32 mouse cellular contexts compared by ENCODE assay signal in genomic region chr14:98767481-98767880, GRCm38 (mm10).
DNase-seq lines count a peak whose midpoint lies in the region; ATAC-seq lines count a peak whose summit lies in the region.
"Had no signal": no experiment of that assay in that cellular context is flagged by ENCODE, and none has a peak within 500 bp of the region (broad histone marks: within the 10 kb centered on the region; RNA-seq: fewer than 3 reads in every experiment).

No protein-coding gene starts in this region.

- no peak overlapping the region for H3K27ac ChIP-seq in hindbrain, embryonic 12.5 days
- H3K27ac ChIP-seq: embryonic facial prominence, embryonic 13.5 days; forebrain, embryonic 10.5 days; heart, embryonic 13.5 days; hindbrain, embryonic 15.5 days; left cerebral cortex, adult 2 months; limb, embryonic 13.5 days; lung, embryonic 15.5 days; midbrain, embryonic 10.5 days; midbrain, embryonic 15.5 days; neural tube, embryonic 15.5 days had no signal

- no peaks in the 10 kb centered on the region for H3K4me1 ChIP-seq in hindbrain, embryonic 12.5 days
- H3K4me1 ChIP-seq: embryonic facial prominence, embryonic 13.5 days; forebrain, embryonic 10.5 days; heart, embryonic 13.5 days; hindbrain, embryonic 15.5 days; limb, embryonic 13.5 days; lung, embryonic 15.5 days; midbrain, embryonic 10.5 days; midbrain, embryonic 15.5 days; neural tube, embryonic 15.5 days had no signal

- no peak for ATAC-seq in CD4-positive, CD25-positive, alpha-beta regulatory T cell, adult 4 months
- ATAC-seq in hindbrain, embryonic 12.5 days (ENCODE audit: low FRiP score), result no peak
- ATAC-seq: activated CD4-positive, CD25-positive, alpha-beta regulatory T cell, adult 4 months; inflammation-experienced regulatory T-cells, adult 6 months; midbrain, embryonic 15.5 days had no signal

- no peaks in the 10 kb centered on the region for H3K9me3 ChIP-seq in hindbrain, embryonic 12.5 days (replicated peaks)
- H3K9me3 ChIP-seq: embryonic facial prominence, embryonic 13.5 days; forebrain, embryonic 10.5 days; heart, embryonic 13.5 days; hindbrain, embryonic 15.5 days; limb, embryonic 13.5 days; lung, embryonic 15.5 days; midbrain, embryonic 10.5 days; midbrain, embryonic 15.5 days; neural tube, embryonic 15.5 days had no signal

- no peaks in the 10 kb centered on the region for H3K36me3 ChIP-seq in hindbrain, embryonic 12.5 days
- H3K36me3 ChIP-seq: embryonic facial prominence, embryonic 13.5 days; forebrain, embryonic 10.5 days; heart, embryonic 13.5 days; hindbrain, embryonic 15.5 days; limb, embryonic 13.5 days; lung, embryonic 15.5 days; midbrain, embryonic 10.5 days; midbrain, embryonic 15.5 days; neural tube, embryonic 15.5 days had no signal

- no peaks in the 10 kb centered on the region for H3K27me3 ChIP-seq in hindbrain, embryonic 12.5 days
- H3K27me3 ChIP-seq: CH12.LX; embryonic facial prominence, embryonic 13.5 days; heart, embryonic 13.5 days; hindbrain, embryonic 15.5 days; limb, embryonic 13.5 days; lung, embryonic 15.5 days; midbrain, embryonic 15.5 days; neural tube, embryonic 15.5 days had no signal

- no peak overlapping the region for H3K4me3 ChIP-seq in hindbrain, embryonic 12.5 days
- H3K4me3 ChIP-seq: embryonic facial prominence, embryonic 13.5 days; forebrain, embryonic 10.5 days; heart, embryonic 13.5 days; hindbrain, embryonic 15.5 days; left cerebral cortex, adult 2 months; limb, embryonic 13.5 days; lung, embryonic 15.5 days; midbrain, embryonic 10.5 days; midbrain, embryonic 15.5 days; neural tube, embryonic 15.5 days had no signal

- 89% methylated on average over 7 of the region's 7 CpGs for WGBS in hindbrain, embryonic 12.5 days

- H3K4me2 ChIP-seq in hindbrain, embryonic 12.5 days (replicated peaks), result no peak overlapping the region
- H3K4me2 ChIP-seq: embryonic facial prominence, embryonic 13.5 days; heart, embryonic 13.5 days; hindbrain, embryonic 15.5 days; limb, embryonic 13.5 days; liver, embryonic 11.5 days; lung, embryonic 15.5 days; midbrain, embryonic 15.5 days; neural tube, embryonic 15.5 days had no signal

- H3K9ac ChIP-seq in hindbrain, embryonic 12.5 days, result no peak overlapping the region
- H3K9ac ChIP-seq: embryonic facial prominence, embryonic 13.5 days; heart, embryonic 13.5 days; hindbrain, embryonic 15.5 days; limb, embryonic 13.5 days; lung, embryonic 15.5 days; midbrain, embryonic 15.5 days; neural tube, embryonic 15.5 days had no signal

- DNase-seq in layer of hippocampus, adult 11-12 months (ENCODE audit: low spot score), result peak; percentile 9
- DNase-seq in layer of hippocampus, postnatal 10 days (ENCODE audit: low spot score in 2 of 2), result no peak
- peak; percentile 44 to 55 for DNase-seq in right cerebral cortex, postnatal 10 days (ENCODE audit: low spot score in 2 of 2)
- no peak for DNase-seq in right cerebral cortex, postnatal 4 days
- DNase-seq in layer of hippocampus, adult 9-11 months, result peak; percentile 35
- DNase-seq: adrenal gland, adult 2 months; B cell, adult 2 months; cerebellum, adult 18-20 months; cerebellum, postnatal 10 days; gastrocnemius, postnatal 10 days; heart, postnatal 10 days; kidney, adult 11 months; kidney, postnatal 4 days; spleen, adult 18-20 months; thymus, adult 18-20 months; thymus, postnatal 25 days had no signal

Comparison
In these comparisons a context has a peak if more than half of its experiments do, and no peak if none do; other contexts are left out.
1. DNase-seq: peak in layer of hippocampus, adult 11-12 months (single experiment), right cerebral cortex, postnatal 10 days (2 of 2) and layer of hippocampus, adult 9-11 months (single experiment); none in layer of hippocampus, postnatal 10 days (0 of 2) and right cerebral cortex, postnatal 4 days (single experiment).